Mouse (Mus musculus): ENCODE data around the gene Il12rb1. TPM values are rescaled to one million over a fixed set of nuclear protein-coding genes. Genes with fewer than 3 reads are reported as not detected.

Il12rb1 gene
- polyA plus RNA-seq, 1 experiment from 2014 or later = not detected

- peaks cover 20% of the 10 kb centered on the region for H3K4me1 ChIP-seq (replicated peaks; ENCODE audit: control insufficient read depth, insufficient read depth, low read length)
- DNase-seq (ENCODE audit: low spot score) (no peak), ATAC-seq (replicated peaks; ENCODE audit: low FRiP score) (no peak)
- 74% methylated on average over 8 of the region's 8 CpGs for WGBS
- no peak overlapping the region for H3K4me3 ChIP-seq (ENCODE audit: low read depth, low read length)
- H3K27me3 ChIP-seq (ENCODE audit: control insufficient read depth, insufficient read depth, low read length) = no peaks in the 10 kb centered on the region
- peak overlapping the region; percentile 79; the same call in 1 of the 2 replicates for H3K9ac ChIP-seq (ENCODE audit: low read length)
- no peak overlapping the region for H3K4me2 ChIP-seq (ENCODE audit: low read depth, low read length, severe bottlenecking)
- no peaks in the 10 kb centered on the region; the same call in 1 of the 2 replicates for H3K36me3 ChIP-seq (ENCODE audit: control insufficient read depth, insufficient read depth, low read length)
- H3K27ac ChIP-seq (ENCODE audit: low read depth, low read length) = no peak overlapping the region
- no peaks in the 10 kb centered on the region for H3K9me3 ChIP-seq (ENCODE audit: control insufficient read depth, low read length)
These were observed 17.4 kb upstream of the Il12rb1 start for GRCm38 (mm10) chr8:70790846-70791245.

- Histone ChIP-seq H3K4me1 (replicated peaks; ENCODE audit: control insufficient read depth, insufficient read depth, low read length) (peaks cover 22% of the 10 kb centered on the region), H3K27ac (ENCODE audit: low read depth, low read length) (no peak overlapping the region), H3K36me3 (ENCODE audit: control insufficient read depth, insufficient read depth, low read length) (no peaks in the 10 kb centered on the region), H3K27me3 (ENCODE audit: control insufficient read depth, insufficient read depth, low read length) (no peaks in the 10 kb centered on the region), H3K9me3 (ENCODE audit: control insufficient read depth, low read length) (no peaks in the 10 kb centered on the region), H3K4me3 (ENCODE audit: low read depth, low read length) (peak overlapping the region; percentile 46; the same call in 1 of the 2 replicates), H3K9ac (ENCODE audit: low read length) (peak overlapping the region; percentile 79), H3K4me2 (ENCODE audit: low read depth, low read length, severe bottlenecking) (peak overlapping the region; percentile 72)
- no peak for ATAC-seq (replicated peaks; ENCODE audit: low FRiP score)
- WGBS = 78% methylated on average over 7 of the region's 7 CpGs
- no peak for DNase-seq (ENCODE audit: low spot score)
These were observed 17.0 kb upstream of the Il12rb1 start for GRCm38 (mm10) chr8:70791294-70791701.

- H3K9me3 ChIP-seq (ENCODE audit: control insufficient read depth, low read length) = no peaks in the 10 kb centered on the region
- peak overlapping the region; percentile 79 for H3K9ac ChIP-seq (ENCODE audit: low read length)
- peak overlapping the region; percentile 72 for H3K4me2 ChIP-seq (ENCODE audit: low read depth, low read length, severe bottlenecking)
- H3K4me1 ChIP-seq (replicated peaks; ENCODE audit: control insufficient read depth, insufficient read depth, low read length) = peaks cover 25% of the 10 kb centered on the region
- peak overlapping the region; percentile 46 for H3K4me3 ChIP-seq (ENCODE audit: low read depth, low read length)
- peak; percentile 88 for ATAC-seq (replicated peaks; ENCODE audit: low FRiP score)
- peak; percentile 99 for DNase-seq (ENCODE audit: low spot score)
- 5% methylated on average over 57 of the region's 58 CpGs for WGBS
- peak overlapping the region; percentile 89 for H3K27ac ChIP-seq (ENCODE audit: low read depth, low read length)
- H3K27me3 ChIP-seq (ENCODE audit: control insufficient read depth, insufficient read depth, low read length) = no peaks in the 10 kb centered on the region
- no peaks in the 10 kb centered on the region for H3K36me3 ChIP-seq (ENCODE audit: control insufficient read depth, insufficient read depth, low read length)
These were observed 16.1 kb upstream of the Il12rb1 start for GRCm38 (mm10) chr8:70791975-70792691.

- Histone ChIP-seq H3K9me3 (ENCODE audit: control insufficient read depth, low read length) (no peaks in the 10 kb centered on the region), H3K27ac (ENCODE audit: low read depth, low read length) (peak overlapping the region; percentile 89), H3K4me2 (ENCODE audit: low read depth, low read length, severe bottlenecking) (peak overlapping the region; percentile 72), H3K4me3 (ENCODE audit: low read depth, low read length) (peak overlapping the region; percentile 46), H3K27me3 (ENCODE audit: control insufficient read depth, insufficient read depth, low read length) (no peaks in the 10 kb centered on the region), H3K9ac (ENCODE audit: low read length) (peak overlapping the region; percentile 79), H3K4me1 (replicated peaks; ENCODE audit: control insufficient read depth, insufficient read depth, low read length) (peaks cover 27% of the 10 kb centered on the region), H3K36me3 (ENCODE audit: control insufficient read depth, insufficient read depth, low read length) (no peaks in the 10 kb centered on the region)
- DNase-seq (ENCODE audit: low spot score) = peak; percentile 91
- ATAC-seq (replicated peaks; ENCODE audit: low FRiP score) = peak; percentile 40
- WGBS = under 1% methylated on average over 20 of the region's 20 CpGs
These were observed 15.5 kb upstream of the Il12rb1 start for GRCm38 (mm10) chr8:70792700-70793099.

GRCm38 (mm10) chr8:70794215-70794614 is 14.0 kb upstream of the Il12rb1 start:
- peaks cover 30% of the 10 kb centered on the region for H3K4me1 ChIP-seq (replicated peaks; ENCODE audit: control insufficient read depth, insufficient read depth, low read length)
- H3K27ac ChIP-seq (ENCODE audit: low read depth, low read length) = no peak overlapping the region
- H3K4me3 ChIP-seq (ENCODE audit: low read depth, low read length) = no peak overlapping the region
- ATAC-seq (replicated peaks; ENCODE audit: low FRiP score) = no peak
- peaks cover 14% of the 10 kb centered on the region for H3K27me3 ChIP-seq (ENCODE audit: control insufficient read depth, insufficient read depth, low read length)
- H3K9ac ChIP-seq (ENCODE audit: low read length) = no peak overlapping the region
- H3K9me3 ChIP-seq (ENCODE audit: control insufficient read depth, low read length) = no peaks in the 10 kb centered on the region
- no peaks in the 10 kb centered on the region for H3K36me3 ChIP-seq (ENCODE audit: control insufficient read depth, insufficient read depth, low read length)
- no peak for DNase-seq (ENCODE audit: low spot score)
- WGBS = 86% methylated on average over 2 of the region's 2 CpGs
- no peak overlapping the region for H3K4me2 ChIP-seq (ENCODE audit: low read depth, low read length, severe bottlenecking)

GRCm38 (mm10) chr8:70795370-70795769 is 12.9 kb upstream of the Il12rb1 start:
- peaks cover 30% of the 10 kb centered on the region for H3K4me1 ChIP-seq (replicated peaks; ENCODE audit: control insufficient read depth, insufficient read depth, low read length)
- no peaks in the 10 kb centered on the region for H3K36me3 ChIP-seq (ENCODE audit: control insufficient read depth, insufficient read depth, low read length)
- no peak overlapping the region for H3K9ac ChIP-seq (ENCODE audit: low read length)
- H3K27ac ChIP-seq (ENCODE audit: low read depth, low read length) = no peak overlapping the region
- H3K4me3 ChIP-seq (ENCODE audit: low read depth, low read length) = no peak overlapping the region
- no peak for ATAC-seq (replicated peaks; ENCODE audit: low FRiP score)
- H3K4me2 ChIP-seq (ENCODE audit: low read depth, low read length, severe bottlenecking) = no peak overlapping the region
- 78% methylated on average over 2 of the region's 2 CpGs for WGBS
- no peaks in the 10 kb centered on the region for H3K9me3 ChIP-seq (ENCODE audit: control insufficient read depth, low read length)
- peaks cover 21% of the 10 kb centered on the region for H3K27me3 ChIP-seq (ENCODE audit: control insufficient read depth, insufficient read depth, low read length)
- DNase-seq (ENCODE audit: low spot score) = no peak

- peaks cover 25% of the 10 kb centered on the region for H3K27me3 ChIP-seq (ENCODE audit: control insufficient read depth, insufficient read depth, low read length)
- WGBS = under 1% methylated on average over 53 of the region's 54 CpGs
These were observed 11.7 kb upstream of the Il12rb1 start for GRCm38 (mm10) chr8:70796403-70797080.

GRCm38 (mm10) chr8:70797081-70798070 is 10.9 kb upstream of the Il12rb1 start:
- DNase-seq (ENCODE audit: low spot score) (peak; percentile 96), ATAC-seq (replicated peaks; ENCODE audit: low FRiP score) (peak; percentile 86)
- 1% methylated on average over 55 of the region's 57 CpGs for WGBS
- no peaks in the 10 kb centered on the region for H3K36me3 ChIP-seq (ENCODE audit: control insufficient read depth, insufficient read depth, low read length)
- H3K4me2 ChIP-seq (ENCODE audit: low read depth, low read length, severe bottlenecking) = peak overlapping the region; percentile 82
- no peak overlapping the region for H3K27ac ChIP-seq (ENCODE audit: low read depth, low read length)
- peaks cover 25% of the 10 kb centered on the region for H3K27me3 ChIP-seq (ENCODE audit: control insufficient read depth, insufficient read depth, low read length)
- peak overlapping the region; percentile 58 for H3K4me3 ChIP-seq (ENCODE audit: low read depth, low read length)
- peaks cover 22% of the 10 kb centered on the region for H3K4me1 ChIP-seq (replicated peaks; ENCODE audit: control insufficient read depth, insufficient read depth, low read length)
- H3K9me3 ChIP-seq (ENCODE audit: control insufficient read depth, low read length) = no peaks in the 10 kb centered on the region
- peak overlapping the region; percentile 59 for H3K9ac ChIP-seq (ENCODE audit: low read length)

More at GRCm38 (mm10) chr8:70796403-70797080, 11.7 kb upstream of the Il12rb1 start:
- ATAC-seq (replicated peaks; ENCODE audit: low FRiP score) = peak; percentile 6; the same call in 1 of the 2 replicates
- peak overlapping the region; percentile 82 for H3K4me2 ChIP-seq (ENCODE audit: low read depth, low read length, severe bottlenecking)
- H3K4me1 ChIP-seq (replicated peaks; ENCODE audit: control insufficient read depth, insufficient read depth, low read length) = peaks cover 23% of the 10 kb centered on the region
- peak overlapping the region; percentile 58 for H3K4me3 ChIP-seq (ENCODE audit: low read depth, low read length)
- peak overlapping the region; percentile 71 for H3K9ac ChIP-seq (ENCODE audit: low read length)
- DNase-seq (ENCODE audit: low spot score) = no peak
- no peaks in the 10 kb centered on the region for H3K36me3 ChIP-seq (ENCODE audit: control insufficient read depth, insufficient read depth, low read length)
- no peak overlapping the region for H3K27ac ChIP-seq (ENCODE audit: low read depth, low read length)
- H3K9me3 ChIP-seq (ENCODE audit: control insufficient read depth, low read length) = no peaks in the 10 kb centered on the region
